Mouse (Mus musculus): ENCODE results near the gene Olfr608. TPM values are rescaled to one million over a fixed set of nuclear protein-coding genes. Genes with fewer than 3 reads are reported as not detected.

Olfr608 gene
- polyA plus RNA-seq, 1 experiment from 2014 or later: not detected

Other genes starting within 250 kb of the Olfr608 start
- not detected in 2 replicates for gene Usp17ld, start 217.4 kb upstream of the Olfr608 start, polyA plus RNA-seq (2015; fragmentation: Nextera tagmentation; extraction: Ambion mirVana)
- gene Olfr596, start 164.2 kb upstream of the Olfr608 start, polyA plus RNA-seq (2015; fragmentation: Nextera tagmentation; extraction: Ambion mirVana): not detected in 2 replicates
- not detected in 2 replicates for gene Olfr597, start 153.6 kb upstream of the Olfr608 start, polyA plus RNA-seq (2015; fragmentation: Nextera tagmentation; extraction: Ambion mirVana)
- not detected in 2 replicates for gene Olfr598, start 146.3 kb upstream of the Olfr608 start, polyA plus RNA-seq (2015; fragmentation: Nextera tagmentation; extraction: Ambion mirVana)
- gene Olfr599, start 134.0 kb upstream of the Olfr608 start, polyA plus RNA-seq (2015; fragmentation: Nextera tagmentation; extraction: Ambion mirVana): not detected in 2 replicates
- not detected in 2 replicates for gene Olfr600, start 120.2 kb upstream of the Olfr608 start, polyA plus RNA-seq (2015; fragmentation: Nextera tagmentation; extraction: Ambion mirVana)
- not detected in 2 replicates for gene Olfr601, start 107.2 kb upstream of the Olfr608 start, polyA plus RNA-seq (2015; fragmentation: Nextera tagmentation; extraction: Ambion mirVana)
- not detected in 2 replicates for gene Olfr603, start 83.7 kb upstream of the Olfr608 start, polyA plus RNA-seq (2015; fragmentation: Nextera tagmentation; extraction: Ambion mirVana)
- gene Usp17lc, start 54.8 kb upstream of the Olfr608 start, polyA plus RNA-seq (2015; fragmentation: Nextera tagmentation; extraction: Ambion mirVana): not detected in 2 replicates
- gene Olfr605, start 24.4 kb upstream of the Olfr608 start, polyA plus RNA-seq (2015; fragmentation: Nextera tagmentation; extraction: Ambion mirVana): not detected in 2 replicates
- gene Olfr606, start 20.8 kb upstream of the Olfr608 start, polyA plus RNA-seq (2015; fragmentation: Nextera tagmentation; extraction: Ambion mirVana): not detected in 2 replicates
- gene Olfr607, start 5.7 kb upstream of the Olfr608 start, polyA plus RNA-seq (2015; fragmentation: Nextera tagmentation; extraction: Ambion mirVana): not detected in 2 replicates
- not detected in 2 replicates for gene Olfr609, start 28.2 kb downstream of the Olfr608 start, polyA plus RNA-seq (2015; fragmentation: Nextera tagmentation; extraction: Ambion mirVana)
- gene Olfr610, start 42.2 kb downstream of the Olfr608 start, polyA plus RNA-seq (2015; fragmentation: Nextera tagmentation; extraction: Ambion mirVana): not detected in 2 replicates
- gene Olfr611, start 51.0 kb downstream of the Olfr608 start, polyA plus RNA-seq (2015; fragmentation: Nextera tagmentation; extraction: Ambion mirVana): not detected in 2 replicates
- not detected in 2 replicates for gene Olfr612, start 72.8 kb downstream of the Olfr608 start, polyA plus RNA-seq (2015; fragmentation: Nextera tagmentation; extraction: Ambion mirVana)
- gene Olfr613, start 78.2 kb downstream of the Olfr608 start, polyA plus RNA-seq (2015; fragmentation: Nextera tagmentation; extraction: Ambion mirVana): not detected in 2 replicates
- gene Olfr615, start 86.2 kb downstream of the Olfr608 start, polyA plus RNA-seq (2015; fragmentation: Nextera tagmentation; extraction: Ambion mirVana): not detected in 2 replicates
- gene Olfr616, start 99.3 kb downstream of the Olfr608 start, polyA plus RNA-seq (2015; fragmentation: Nextera tagmentation; extraction: Ambion mirVana): not detected in 2 replicates
- not detected in 2 replicates for gene Olfr617, start 103.2 kb downstream of the Olfr608 start, polyA plus RNA-seq (2015; fragmentation: Nextera tagmentation; extraction: Ambion mirVana)
- not detected in 2 replicates for gene Olfr618, start 120.2 kb downstream of the Olfr608 start, polyA plus RNA-seq (2015; fragmentation: Nextera tagmentation; extraction: Ambion mirVana)
- not detected in 2 replicates for gene Olfr619, start 130.7 kb downstream of the Olfr608 start, polyA plus RNA-seq (2015; fragmentation: Nextera tagmentation; extraction: Ambion mirVana)
- gene Olfr620, start 142.7 kb downstream of the Olfr608 start, polyA plus RNA-seq (2015; fragmentation: Nextera tagmentation; extraction: Ambion mirVana): not detected in 2 replicates
- gene Olfr622, start 172.8 kb downstream of the Olfr608 start, polyA plus RNA-seq (2015; fragmentation: Nextera tagmentation; extraction: Ambion mirVana): not detected in 2 replicates
- gene Olfr623, start 193.8 kb downstream of the Olfr608 start, polyA plus RNA-seq (2015; fragmentation: Nextera tagmentation; extraction: Ambion mirVana): not detected in 2 replicates
- not detected in 2 replicates for gene Olfr624, start 201.3 kb downstream of the Olfr608 start, polyA plus RNA-seq (2015; fragmentation: Nextera tagmentation; extraction: Ambion mirVana)
- gene Olfr625-ps1, start 212.8 kb downstream of the Olfr608 start, polyA plus RNA-seq (2015; fragmentation: Nextera tagmentation; extraction: Ambion mirVana): not detected in 2 replicates
- gene Olfr243, start 244.8 kb downstream of the Olfr608 start, polyA plus RNA-seq (2015; fragmentation: Nextera tagmentation; extraction: Ambion mirVana): not detected in 2 replicates

Measured in forebrain, embryonic 16.5 days (tissue).